Mouse (Mus musculus) right cerebral cortex, postnatal 14 days (tissue): ENCODE measurements around the gene Cdc20b.
"Not testable (repeated sequence)": the region's sequence is repeated elsewhere in the genome, so short reads cannot be mapped to it uniquely, and the experiment has no call there.

ENCODE experiments used
- DNase-seq: peaks from one replicate; pipeline ENCODE4 v3.0.0; 2022

The Cdc20b gene

DNA sequence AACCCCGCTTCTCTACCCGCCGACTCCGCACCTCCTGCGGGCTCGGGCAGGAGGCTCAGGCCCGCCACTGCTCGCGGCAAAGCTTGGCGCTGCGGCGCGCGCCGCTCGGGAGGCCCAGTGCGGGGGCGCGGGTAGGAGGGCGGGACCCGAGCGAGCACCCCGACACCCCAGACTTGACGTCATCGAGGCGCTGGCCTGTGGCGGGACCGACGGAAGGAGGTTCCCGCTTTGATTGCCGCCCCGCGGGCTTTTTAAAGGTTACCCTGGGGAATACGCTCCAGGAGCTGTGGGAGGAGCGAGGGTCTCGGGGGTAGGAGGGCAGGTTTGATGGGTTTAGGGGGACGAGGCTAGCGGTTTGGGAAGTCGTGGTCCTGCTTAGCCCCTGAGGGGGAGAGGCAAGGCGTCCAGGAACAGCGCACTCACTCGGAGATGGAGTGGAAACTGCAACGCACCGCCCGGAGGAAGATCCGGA lies at the start of gene Cdc20b:
Cdc20b (plus strand) TSS at position 162 of the 472 bp plus-strand sequence.
- DNase-seq, result peak; percentile 44

GRCm38 (mm10) chr13:112985605-112986450 lies 49.1 kb upstream of the Cdc20b start:
- no peak for DNase-seq

GRCm38 (mm10) chr13:112986451-112986950 lies 48.4 kb upstream of the Cdc20b start:
- no peak for DNase-seq

DNA sequence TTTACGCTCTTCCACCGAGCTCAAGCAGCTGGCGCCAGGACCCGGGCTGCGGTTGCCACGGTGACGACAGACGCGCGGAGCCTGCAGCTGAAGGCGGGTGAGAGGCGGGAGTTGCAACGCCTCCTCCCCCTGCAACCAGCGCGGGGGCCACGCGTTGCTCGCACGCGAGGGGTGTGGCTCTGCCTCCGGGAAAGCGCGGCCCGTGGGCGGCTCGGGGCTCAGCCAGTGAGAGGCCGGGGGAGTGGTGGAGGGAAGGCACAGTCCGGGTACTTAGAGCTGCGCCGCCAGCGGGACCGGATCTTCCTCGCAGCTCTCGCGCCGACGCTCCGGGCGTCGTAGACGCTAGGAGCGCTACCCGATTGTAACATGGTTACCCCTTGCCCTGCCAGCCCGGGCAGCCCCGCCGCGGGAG lies 47.4 kb upstream of the Cdc20b start, which contains the start of gene Ccno:
Ccno (plus strand) TSS at position 271 of the 412 bp plus-strand sequence.
- peak; percentile 93 for DNase-seq

DNA sequence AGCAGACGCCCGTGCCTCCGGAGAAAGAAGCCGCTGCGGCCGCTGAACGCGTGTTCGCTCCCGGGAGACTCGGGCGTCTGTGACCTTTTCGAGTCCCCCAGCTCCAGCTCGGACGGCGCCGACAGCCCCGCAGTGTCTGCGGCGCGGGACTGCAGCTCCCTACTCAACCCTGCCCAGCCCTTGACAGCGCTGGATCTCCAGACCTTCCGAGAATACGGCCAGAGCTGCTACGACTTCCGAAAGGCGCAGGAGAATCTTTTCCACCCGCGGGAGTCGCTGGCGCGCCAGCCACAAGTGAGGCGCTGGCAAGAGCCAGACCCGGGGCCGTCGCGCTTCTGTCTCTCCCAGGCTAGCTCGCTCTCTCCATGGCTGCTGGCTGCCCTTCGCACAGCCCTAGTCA lies 46.9 kb upstream of the Cdc20b start:
- no peak for DNase-seq

GRCm38 (mm10) chr13:112988866-112989265 lies 46.0 kb upstream of the Cdc20b start:
- no peak for DNase-seq

GRCm38 (mm10) chr13:112989541-112989940 lies 45.4 kb upstream of the Cdc20b start:
- no peak for DNase-seq

DNA sequence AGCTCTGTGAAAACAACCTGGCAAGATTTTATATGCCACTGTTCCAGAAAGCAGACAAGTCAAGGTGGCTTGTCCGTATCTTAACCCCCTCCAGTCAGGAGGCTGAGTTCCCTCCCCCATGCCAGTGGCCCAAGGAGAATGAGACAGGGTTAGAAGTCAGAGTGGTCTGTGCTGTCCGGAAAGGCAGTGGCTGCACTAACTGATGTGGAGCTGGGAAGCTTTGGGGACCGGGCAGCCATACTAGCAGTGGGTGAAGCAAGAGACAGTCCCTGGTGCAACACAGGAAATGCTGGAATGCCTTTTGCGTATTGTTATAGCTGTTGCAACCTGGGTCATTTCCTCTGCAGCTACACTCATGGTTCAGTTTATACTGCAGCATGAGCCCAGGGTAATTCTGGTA lies 44.6 kb upstream of the Cdc20b start:
- DNase-seq, result no peak

GRCm38 (mm10) chr13:112993531-112994152 lies 41.3 kb upstream of the Cdc20b start, which contains the start of gene Mcidas:
Gene Mcidas, plus strand, starts transcription at chr13:112993845.
- no peak for DNase-seq

DNA sequence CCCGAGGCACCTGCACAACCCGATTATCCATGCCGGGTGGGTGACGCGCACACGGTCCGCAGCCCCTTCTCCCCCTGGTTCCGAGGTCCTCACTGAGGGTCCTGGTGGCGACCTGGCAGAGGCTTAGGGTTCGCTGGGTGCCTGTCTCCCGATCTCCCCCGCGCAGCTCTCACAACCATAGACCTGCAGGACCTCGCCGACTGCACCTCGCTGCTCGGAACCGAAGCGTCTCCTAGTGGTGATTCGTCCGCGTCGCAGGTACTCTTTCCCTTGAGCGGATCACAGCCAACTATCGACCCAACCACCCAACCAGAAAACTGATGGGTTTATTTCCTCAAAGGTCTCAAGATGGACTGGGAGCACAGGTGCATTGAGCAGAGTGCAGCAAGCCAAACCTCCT lies 40.7 kb upstream of the Cdc20b start:
- DNase-seq, result peak; percentile 60

GRCm38 (mm10) chr13:112996407-112996806 lies 38.5 kb upstream of the Cdc20b start:
- no peak for DNase-seq

GRCm38 (mm10) chr13:112997369-112997768 lies 37.5 kb upstream of the Cdc20b start:
- no peak for DNase-seq

- DNase-seq, result peak; percentile 56
Measured at GRCm38 (mm10) chr13:112998427-112999201, 36.3 kb upstream of the Cdc20b start.

- DNase-seq, result no peak
Measured at GRCm38 (mm10) chr13:113000090-113000489, 34.8 kb upstream of the Cdc20b start.

DNA sequence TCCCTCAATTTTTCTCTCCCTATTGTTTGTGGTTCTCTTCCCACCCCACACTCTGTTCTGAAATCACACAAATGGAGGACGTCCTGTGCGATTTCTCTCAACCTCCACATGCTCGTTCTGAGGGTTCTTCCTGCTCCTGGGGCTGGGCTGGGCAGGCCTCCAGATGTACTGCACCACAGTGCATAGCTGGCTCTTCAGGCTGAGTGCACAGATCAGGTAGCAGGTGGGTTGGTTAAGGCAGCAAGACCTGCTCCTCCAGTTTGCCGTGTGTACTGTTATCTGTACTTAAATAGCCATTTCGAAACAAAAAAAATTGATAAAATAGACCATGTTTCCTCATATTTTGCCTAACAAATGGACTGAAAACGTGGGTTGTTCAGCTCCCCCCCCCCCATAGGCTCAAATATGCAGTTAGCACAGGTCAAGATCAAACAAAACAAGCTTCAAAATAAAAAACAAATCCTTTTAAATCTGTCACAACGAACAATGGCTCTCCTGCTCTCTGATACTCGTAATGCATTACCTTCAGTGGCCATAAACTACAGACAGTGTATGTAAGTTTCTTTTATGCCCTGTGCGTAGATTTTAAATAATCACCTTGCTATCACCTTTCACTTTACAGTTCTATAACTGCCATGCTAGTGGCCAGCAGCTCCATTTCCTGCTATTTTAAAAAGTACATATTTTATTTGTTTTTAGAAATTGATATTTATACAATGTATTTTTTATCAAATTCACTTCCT lies 34.2 kb upstream of the Cdc20b start:
- no peak for DNase-seq

GRCm38 (mm10) chr13:113012683-113013082 lies 22.2 kb upstream of the Cdc20b start:
- DNase-seq, result no peak

GRCm38 (mm10) chr13:113013174-113013953 lies 21.5 kb upstream of the Cdc20b start:
- DNase-seq, result not testable (repeated sequence)

GRCm38 (mm10) chr13:113021521-113021920 lies 13.4 kb upstream of the Cdc20b start:
- no peak for DNase-seq

GRCm38 (mm10) chr13:113022467-113022866 lies 12.4 kb upstream of the Cdc20b start:
- DNase-seq, result no peak

DNA sequence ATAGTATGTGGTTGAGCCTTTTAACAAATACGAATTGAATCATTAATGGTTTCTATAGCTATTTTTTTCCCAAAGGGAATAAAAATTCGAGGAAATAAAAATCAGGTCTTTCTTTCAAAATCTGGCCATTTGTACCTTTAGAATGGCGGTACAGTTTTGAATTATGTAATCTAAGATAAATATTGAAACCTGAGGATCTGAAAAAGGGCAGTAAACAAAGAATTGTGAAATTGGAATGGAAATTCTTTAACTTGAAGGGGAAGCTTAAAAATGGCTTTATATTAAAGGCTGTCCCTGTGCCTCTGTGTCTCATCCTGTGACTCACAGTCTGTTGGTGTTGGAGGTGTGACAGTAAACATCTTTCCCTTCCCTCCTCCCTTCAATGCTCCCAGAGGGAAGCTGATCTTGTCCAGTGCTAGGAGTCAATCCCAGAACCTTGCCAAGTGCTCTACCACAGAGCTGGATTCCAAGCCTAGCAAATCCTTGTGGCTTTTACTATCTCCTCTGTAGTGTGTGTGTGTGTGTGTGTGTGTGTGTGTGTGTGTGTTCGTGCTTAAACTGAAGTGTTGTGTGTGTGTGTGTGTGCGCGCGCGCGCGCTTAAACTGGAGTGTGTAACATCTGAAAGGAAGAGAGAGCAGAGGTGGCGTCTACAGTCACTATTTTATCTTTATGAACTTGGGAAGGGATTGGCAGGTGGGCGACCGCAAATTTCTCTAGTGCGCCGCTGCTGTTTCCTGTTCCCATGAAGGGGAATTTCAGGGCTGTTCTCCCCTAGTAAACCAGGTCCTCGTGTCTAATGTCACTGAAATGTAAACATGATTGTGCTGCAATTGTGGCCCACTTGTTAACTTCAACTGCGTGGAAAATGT lies 11.4 kb upstream of the Cdc20b start:
- no peak for DNase-seq
